In the genomic region with DNA sequence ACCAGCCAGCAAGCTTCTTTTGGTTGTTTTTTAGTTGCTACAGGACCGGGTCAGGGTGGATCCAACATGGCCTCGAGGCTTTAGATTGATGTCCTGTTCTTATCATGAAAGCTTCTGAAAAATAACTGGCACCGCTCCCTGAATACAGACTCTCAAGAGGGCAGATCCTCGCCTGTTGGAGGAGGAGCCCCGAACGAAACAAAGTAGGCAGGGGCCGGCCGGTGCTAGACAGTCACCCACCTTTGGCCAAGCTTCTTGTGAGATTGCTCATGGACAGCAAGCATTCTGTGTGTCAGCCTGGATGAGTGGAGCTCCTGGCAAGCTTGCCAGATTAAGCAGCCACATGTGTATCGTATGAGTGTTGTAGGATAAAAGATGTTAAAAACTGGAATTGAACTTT, we compare ENCODE assay signal across 20 mouse cellular contexts. TPM values are rescaled to one million over a fixed set of nuclear protein-coding genes. Genes with fewer than 3 reads are reported as not detected.
"Had no signal": no experiment of that assay in that cellular context is flagged by ENCODE, and none has a peak within 500 bp of the region (broad histone marks: within the 10 kb centered on the region; RNA-seq: fewer than 3 reads in every experiment).

No protein-coding gene starts in this region.

- H3K9me3 ChIP-seq: kidney, embryonic 15.5 days; limb, embryonic 12.5 days; limb, embryonic 15.5 days; megakaryocyte, embryonic 14.5 days; midbrain, embryonic 12.5 days; neural tube, embryonic 13.5 days had no signal

- ATAC-seq: liver, postnatal 0 days; lung, postnatal 0 days had no signal

- H3K9ac ChIP-seq: kidney, embryonic 15.5 days; limb, embryonic 12.5 days; limb, embryonic 15.5 days; liver, embryonic 14.5 days; liver, postnatal 0 days; lung, embryonic 14.5 days; midbrain, embryonic 12.5 days; neural tube, embryonic 13.5 days had no signal

- H3K4me3 ChIP-seq: kidney, embryonic 15.5 days; limb, embryonic 12.5 days; limb, embryonic 15.5 days; megakaryocyte, embryonic 14.5 days; midbrain, embryonic 12.5 days; myocyte; neural tube, embryonic 13.5 days had no signal

- H3K4me2 ChIP-seq: kidney, embryonic 15.5 days; limb, embryonic 12.5 days; limb, embryonic 15.5 days; liver, embryonic 11.5 days; lung, embryonic 14.5 days; midbrain, embryonic 12.5 days; neural tube, embryonic 13.5 days had no signal

- H3K27ac ChIP-seq: kidney, embryonic 15.5 days; limb, embryonic 12.5 days; limb, embryonic 15.5 days; liver, embryonic 14.5 days; midbrain, embryonic 12.5 days; neural tube, embryonic 13.5 days had no signal

- DNase-seq: kidney, postnatal 10 days; left cerebral cortex, postnatal 4 days; liver, postnatal 0 days; lung, embryonic 14.5 days; lung, postnatal 36 days; thymus, adult 18-20 months had no signal

RNA-seq across cellular contexts. Expression of gene Barhl1, which starts 11.7 kb away (rescaled TPM):
- total RNA-seq: layer of hippocampus, adult 8-10 months; neutrophil, adult 5-6 weeks had no signal
- polyA plus RNA-seq: kidney, embryonic 15.5 days; limb, embryonic 12.5 days; liver, embryonic 11.5 days; liver, embryonic 14.5 days; liver, postnatal 0 days; lung, embryonic 14.5 days; small intestine, adult 2 months; stomach, embryonic 16.5 days had no signal
